Mouse (Mus musculus): ENCODE results near the gene Gm48551. TPM values are rescaled to one million over a fixed set of nuclear protein-coding genes. Genes with fewer than 3 reads are reported as not detected.

Gene Gm48551
- total RNA-seq, 1 experiment, result 1.8 TPM

GRCm38 (mm10) chr10:81441019-81441418, 56.8 kb downstream of the Gm48551 start:
- no peak for DNase-seq (ENCODE audit: low read depth, low spot score)
- no peaks in the 10 kb centered on the region for H3K4me1 ChIP-seq (ENCODE audit: control insufficient read depth in 2 of 2, insufficient read depth in 2 of 2, low read length in 2 of 2, poor library complexity in 1 of 2)
- in situ Hi-C loops (cut with MboI; ENCODE audit: low sequenced_read_pairs in 2 of 2, unreplicated experiment in 2 of 2), result no loop called here
- no peak overlapping the region for H3K9ac ChIP-seq (ENCODE audit: insufficient read depth, low read depth, low read length, poor library complexity, severe bottlenecking)
- no peaks in the 10 kb centered on the region for H3K36me3 ChIP-seq (ENCODE audit: control insufficient read depth, insufficient read depth, low read length, poor library complexity, severe bottlenecking)
- TF ChIP-seq ZNF384 (IDR thresholded peaks at IDR 0.05; ENCODE audit: low read depth, low read length) (no peak), CHD2 (IDR thresholded peaks at IDR 0.05; ENCODE audit: low read depth, low read length) (no peak), ZC3H11A (IDR thresholded peaks at IDR 0.05; ENCODE audit: borderline replicate concordance, low read depth, low read length) (no peak), HCFC1 (IDR thresholded peaks at IDR 0.05; ENCODE audit: borderline replicate concordance, insufficient read depth, low read length) (no peak), MAFK (IDR thresholded peaks at IDR 0.05; ENCODE audit: insufficient read depth, low read depth, low read length) (no peak)
- H3K27ac ChIP-seq (ENCODE audit: insufficient read depth, low read depth, low read length, poor library complexity, severe bottlenecking), result no peak overlapping the region
- H3K9me3 ChIP-seq (ENCODE audit: control insufficient read depth, insufficient read depth, low read depth, low read length), result no peaks in the 10 kb centered on the region
- no peak overlapping the region for H3K4me3 ChIP-seq (ENCODE audit: insufficient read depth in 1 of 2, low read depth in 1 of 2, low read length in 2 of 2, poor library complexity in 1 of 2, severe bottlenecking in 1 of 2)

Other genes starting within 250 kb of the Gm48551 start
- 15.7 and 30.1 TPM in 2 replicates for gene Zbtb7a, start 249.2 kb upstream of the Gm48551 start, total RNA-seq (2012; rRNA removed)
- gene Pias4, start 216.5 kb upstream of the Gm48551 start, total RNA-seq (2012; rRNA removed), result 37.8 and 50.7 TPM in 2 replicates
- gene Eef2, start 207.8 kb upstream of the Gm48551 start, total RNA-seq (2012; rRNA removed), result 2,093 and 2,486 TPM in 2 replicates
- gene Dapk3, start 201.5 kb upstream of the Gm48551 start, total RNA-seq (2012; rRNA removed), result 65.1 and 66.4 TPM in 2 replicates
- 0.54 and 0.79 TPM in 2 replicates for gene 4930442H23Rik, start 200.6 kb upstream of the Gm48551 start, total RNA-seq (2012; rRNA removed)
- not detected in 2 replicates for gene Nmrk2, start 182.4 kb upstream of the Gm48551 start, total RNA-seq (2012; rRNA removed)
- 4.1 and 5.5 TPM in 2 replicates for gene Atcay, start 153.6 kb upstream of the Gm48551 start, total RNA-seq (2012; rRNA removed)
- 0.67 and 4.7 TPM in 2 replicates for gene Zfr2, start 151.3 kb upstream of the Gm48551 start, total RNA-seq (2012; rRNA removed)
- 0.85 and 5.0 TPM in 2 replicates for gene Matk, start 131.5 kb upstream of the Gm48551 start, total RNA-seq (2012; rRNA removed)
- gene Mrpl54, start 117.5 kb upstream of the Gm48551 start, total RNA-seq (2012; rRNA removed), result 114 and 138 TPM in 2 replicates
- 72.3 and 90.2 TPM in 2 replicates for gene Apba3, start 117.5 kb upstream of the Gm48551 start, total RNA-seq (2012; rRNA removed)
- 5.2 and 15.2 TPM in 2 replicates for gene Tjp3, start 92.9 kb upstream of the Gm48551 start, total RNA-seq (2012; rRNA removed)
- gene Pip5k1c, start 91.5 kb upstream of the Gm48551 start, total RNA-seq (2012; rRNA removed), result 27.3 and 34.6 TPM in 2 replicates
- gene Cactin, start 63.4 kb upstream of the Gm48551 start, total RNA-seq (2012; rRNA removed), result 53.1 and 54.9 TPM in 2 replicates
- 2.3 and 4.5 TPM in 2 replicates for gene Tbxa2r, start 55.7 kb upstream of the Gm48551 start, total RNA-seq (2012; rRNA removed)
- 0.09 and 0.16 TPM in 2 replicates for gene Gipc3, start 41.2 kb upstream of the Gm48551 start, total RNA-seq (2012; rRNA removed)
- gene Hmg20b, start 34.0 kb upstream of the Gm48551 start, total RNA-seq (2012; rRNA removed), result 43.5 and 55.9 TPM in 2 replicates
- 28.7 and 46.1 TPM in 2 replicates for gene Mfsd12, start 27.0 kb upstream of the Gm48551 start, total RNA-seq (2012; rRNA removed)
- 9.4 and 19.1 TPM in 2 replicates for gene 4930404N11Rik, start 18.6 kb upstream of the Gm48551 start, total RNA-seq (2012; rRNA removed)
- 63.0 and 94.5 TPM in 2 replicates for gene Fzr1, start 6.0 kb upstream of the Gm48551 start, total RNA-seq (2012; rRNA removed)
- 168 and 183 TPM in 2 replicates for gene Dohh, start within 50 bp of the Gm48551 start, total RNA-seq (2012; rRNA removed)
- gene Gm48552, start 4.5 kb downstream of the Gm48551 start, total RNA-seq (2012; rRNA removed), result 2.5 and 2.7 TPM in 2 replicates
- gene Smim24, start 8.6 kb downstream of the Gm48551 start, total RNA-seq (2012; rRNA removed), result 1.7 TPM in 2 replicates
- 4.9 and 6.3 TPM in 2 replicates for gene Nfic, start 71.2 kb downstream of the Gm48551 start, total RNA-seq (2012; rRNA removed)
- 5.0 and 8.2 TPM in 2 replicates for gene Celf5, start 98.2 kb downstream of the Gm48551 start, total RNA-seq (2012; rRNA removed)
- gene Ncln, start 111.9 kb downstream of the Gm48551 start, total RNA-seq (2012; rRNA removed), result 254 and 393 TPM in 2 replicates
- 0.94 and 1.9 TPM in 2 replicates for gene S1pr4, start 115.7 kb downstream of the Gm48551 start, total RNA-seq (2012; rRNA removed)
- gene Gna15, start 139.8 kb downstream of the Gm48551 start, total RNA-seq (2012; rRNA removed), result 11.8 and 16.6 TPM in 2 replicates
- 52.1 and 53.4 TPM in 2 replicates for gene Gna11, start 160.7 kb downstream of the Gm48551 start, total RNA-seq (2012; rRNA removed)
- gene Aes, start 175.0 kb downstream of the Gm48551 start, total RNA-seq (2012; rRNA removed), result 102 and 145 TPM in 2 replicates
- gene Tle2, start 190.1 kb downstream of the Gm48551 start, total RNA-seq (2012; rRNA removed), result 2.4 and 2.6 TPM in 2 replicates
- 17.7 and 22.0 TPM in 2 replicates for gene Tle6, start 216.6 kb downstream of the Gm48551 start, total RNA-seq (2012; rRNA removed)
- 2.3 and 2.5 TPM in 2 replicates for gene BC025920, start 221.8 kb downstream of the Gm48551 start, total RNA-seq (2012; rRNA removed)
- 14.5 and 16.7 TPM in 2 replicates for gene Sirt6, start 243.3 kb downstream of the Gm48551 start, total RNA-seq (2012; rRNA removed)
- 14.4 and 18.6 TPM in 2 replicates for gene Ankrd24, start 244.1 kb downstream of the Gm48551 start, total RNA-seq (2012; rRNA removed)